Mouse (Mus musculus): Measurements from ENCODE around the gene Nlrc5. TPM values are rescaled to one million over a fixed set of nuclear protein-coding genes. Genes with fewer than 3 reads are reported as not detected.

The Nlrc5 gene
- polyA plus RNA-seq, 1 experiment from 2014 or later: not detected

- H3K4me1 ChIP-seq (replicated peaks; ENCODE audit: control insufficient read depth, insufficient read depth, low read length): no peaks in the 10 kb centered on the region
- WGBS: 25% methylated on average over 2 of the region's 2 CpGs
- no peak overlapping the region for H3K27ac ChIP-seq (ENCODE audit: low read depth, low read length)
- H3K4me2 ChIP-seq: no peak overlapping the region
- no peak overlapping the region for H3K9ac ChIP-seq (ENCODE audit: low read depth, low read length)
- H3K4me3 ChIP-seq (ENCODE audit: low read depth, low read length): no peak overlapping the region
- ATAC-seq (replicated peaks; ENCODE audit: low FRiP score) (no peak), DNase-seq (ENCODE audit: low spot score) (no peak)
- no peaks in the 10 kb centered on the region; the same call in 1 of the 2 replicates for H3K27me3 ChIP-seq (replicated peaks; ENCODE audit: control insufficient read depth, insufficient read depth, low read length)
- H3K36me3 ChIP-seq (ENCODE audit: control insufficient read depth, insufficient read depth, low read length): no peaks in the 10 kb centered on the region
- no peaks in the 10 kb centered on the region for H3K9me3 ChIP-seq (ENCODE audit: control insufficient read depth, low read length)
Measured at GRCm38 (mm10) chr8:94485882-94486281, 51.7 kb downstream of the Nlrc5 start.

DNA sequence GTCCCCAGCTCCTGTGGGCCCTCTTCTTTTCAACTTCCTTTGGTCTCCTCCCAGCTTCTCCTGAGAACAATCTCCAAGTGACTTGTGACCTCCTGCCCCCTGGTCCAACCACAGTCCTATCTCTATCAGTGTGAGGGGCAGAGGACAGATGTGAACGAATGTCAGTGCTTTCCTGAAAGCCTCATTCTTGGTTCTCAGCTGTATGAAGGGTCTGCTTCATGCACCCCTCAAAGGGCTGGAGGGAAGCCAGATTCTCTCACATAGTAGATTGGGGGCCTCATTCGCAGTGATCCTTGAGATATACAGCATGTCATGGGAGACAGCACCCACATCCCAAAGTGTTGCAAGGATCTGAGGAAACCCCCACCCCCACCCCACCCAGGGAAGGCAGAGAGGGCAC lies 53.9 kb downstream of the Nlrc5 start:
- H3K4me1 ChIP-seq (replicated peaks; ENCODE audit: control insufficient read depth, insufficient read depth, low read length): no peaks in the 10 kb centered on the region
- DNase-seq (ENCODE audit: low spot score) (no peak), ATAC-seq (replicated peaks; ENCODE audit: low FRiP score) (no peak)
- no peak overlapping the region for H3K4me3 ChIP-seq (ENCODE audit: low read depth, low read length)
- no peaks in the 10 kb centered on the region for H3K27me3 ChIP-seq (replicated peaks; ENCODE audit: control insufficient read depth, insufficient read depth, low read length)
- H3K4me2 ChIP-seq: no peak overlapping the region
- H3K27ac ChIP-seq (ENCODE audit: low read depth, low read length): no peak overlapping the region
- H3K9ac ChIP-seq (ENCODE audit: low read depth, low read length): no peak overlapping the region
- no peaks in the 10 kb centered on the region for H3K36me3 ChIP-seq (ENCODE audit: control insufficient read depth, insufficient read depth, low read length)
- H3K9me3 ChIP-seq (ENCODE audit: control insufficient read depth, low read length): no peaks in the 10 kb centered on the region
- WGBS: 37% methylated on average over 2 of the region's 2 CpGs

- 37% methylated on average over 4 of the region's 4 CpGs for whole genome bisulfite sequencing
Measured at GRCm38 (mm10) chr8:94489809-94490483, 55.8 kb downstream of the Nlrc5 start.

DNA sequence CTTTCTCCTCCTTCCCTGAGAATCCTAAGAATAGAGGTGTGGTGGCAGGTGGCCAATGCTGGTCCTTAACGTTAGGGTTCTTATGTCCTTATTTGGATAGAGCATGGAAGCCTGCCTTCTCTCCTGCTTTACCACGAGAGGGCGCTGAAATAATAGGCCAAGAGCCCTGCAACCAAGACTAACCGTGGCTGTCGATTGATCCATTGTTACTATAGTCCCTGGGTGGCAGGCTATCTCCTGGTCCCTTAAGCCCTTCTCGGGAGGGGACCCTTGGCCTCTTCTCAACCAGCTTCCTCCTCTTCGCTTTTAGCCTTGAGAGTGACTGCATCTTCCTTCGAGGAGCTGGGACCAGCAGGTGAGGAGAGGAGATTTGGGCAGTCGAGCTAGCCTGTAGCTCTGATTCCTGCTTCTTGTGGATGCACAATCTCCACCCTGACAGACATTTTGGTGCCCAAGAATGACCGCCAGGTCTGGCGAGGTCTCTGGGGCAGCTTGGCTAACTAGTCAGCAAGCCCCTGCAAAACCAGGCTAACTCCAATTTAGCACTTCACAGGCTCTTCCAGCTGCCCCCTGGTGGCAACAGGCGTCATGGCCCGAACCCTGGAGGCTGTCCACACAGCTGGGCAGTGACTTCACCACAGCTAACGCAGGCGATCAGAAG lies 58.0 kb downstream of the Nlrc5 start:
- Histone ChIP-seq H3K27me3 (replicated peaks; ENCODE audit: control insufficient read depth, insufficient read depth, low read length) (no peaks in the 10 kb centered on the region), H3K4me1 (replicated peaks; ENCODE audit: control insufficient read depth, insufficient read depth, low read length) (no peaks in the 10 kb centered on the region), H3K9ac (ENCODE audit: low read depth, low read length) (no peak overlapping the region), H3K9me3 (ENCODE audit: control insufficient read depth, low read length) (no peaks in the 10 kb centered on the region), H3K36me3 (ENCODE audit: control insufficient read depth, insufficient read depth, low read length) (no peaks in the 10 kb centered on the region), H3K4me3 (ENCODE audit: low read depth, low read length) (no peak overlapping the region), H3K4me2 (peak overlapping the region; percentile 60), H3K27ac (ENCODE audit: low read depth, low read length) (no peak overlapping the region)
- DNase-seq (ENCODE audit: low spot score) (peak; percentile 66), ATAC-seq (replicated peaks; ENCODE audit: low FRiP score) (peak; percentile 67)
- WGBS: 5% methylated on average over 15 of the region's 15 CpGs

More at GRCm38 (mm10) chr8:94489809-94490483, 55.8 kb downstream of the Nlrc5 start:
- no peaks in the 10 kb centered on the region for H3K9me3 ChIP-seq (ENCODE audit: control insufficient read depth, low read length)
- H3K4me3 ChIP-seq (ENCODE audit: low read depth, low read length): no peak overlapping the region
- H3K4me1 ChIP-seq (replicated peaks; ENCODE audit: control insufficient read depth, insufficient read depth, low read length): no peaks in the 10 kb centered on the region
- H3K36me3 ChIP-seq (ENCODE audit: control insufficient read depth, insufficient read depth, low read length): no peaks in the 10 kb centered on the region
- no peaks in the 10 kb centered on the region for H3K27me3 ChIP-seq (replicated peaks; ENCODE audit: control insufficient read depth, insufficient read depth, low read length)
- no peak overlapping the region for H3K4me2 ChIP-seq
- H3K9ac ChIP-seq (ENCODE audit: low read depth, low read length): no peak overlapping the region
- no peak overlapping the region for H3K27ac ChIP-seq (ENCODE audit: low read depth, low read length)
- DNase-seq (ENCODE audit: low spot score) (no peak), ATAC-seq (replicated peaks; ENCODE audit: low FRiP score) (no peak)

DNA sequence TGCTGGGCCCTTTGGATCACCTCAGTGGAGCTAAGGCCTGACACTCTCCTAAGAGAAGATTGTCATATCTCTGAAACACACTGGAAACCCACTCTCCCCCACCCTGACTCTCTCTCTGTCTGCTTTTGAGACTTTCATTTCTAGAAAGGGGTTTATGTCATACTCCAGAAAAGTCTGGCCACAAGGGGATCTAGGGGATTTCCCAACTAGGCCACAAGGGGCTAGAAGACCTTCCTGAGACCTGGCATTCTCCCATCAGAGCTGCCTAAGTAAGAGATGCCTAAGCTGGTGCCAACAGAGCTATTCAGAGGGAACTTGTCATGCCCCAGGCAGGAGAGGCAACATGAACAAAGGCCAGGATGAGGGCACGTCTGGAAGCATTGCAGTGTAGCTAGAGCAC lies 59.1 kb downstream of the Nlrc5 start:
- Histone ChIP-seq H3K4me2 (no peak overlapping the region), H3K27ac (ENCODE audit: low read depth, low read length) (no peak overlapping the region), H3K9ac (ENCODE audit: low read depth, low read length) (no peak overlapping the region), H3K27me3 (replicated peaks; ENCODE audit: control insufficient read depth, insufficient read depth, low read length) (no peaks in the 10 kb centered on the region), H3K4me3 (ENCODE audit: low read depth, low read length) (no peak overlapping the region), H3K36me3 (ENCODE audit: control insufficient read depth, insufficient read depth, low read length) (no peaks in the 10 kb centered on the region), H3K4me1 (replicated peaks; ENCODE audit: control insufficient read depth, insufficient read depth, low read length) (no peaks in the 10 kb centered on the region), H3K9me3 (ENCODE audit: control insufficient read depth, low read length) (no peaks in the 10 kb centered on the region)
- WGBS: 52% methylated on average over 1 of the region's 1 CpGs
- ATAC-seq (replicated peaks; ENCODE audit: low FRiP score) (no peak), DNase-seq (ENCODE audit: low spot score) (no peak)

DNA sequence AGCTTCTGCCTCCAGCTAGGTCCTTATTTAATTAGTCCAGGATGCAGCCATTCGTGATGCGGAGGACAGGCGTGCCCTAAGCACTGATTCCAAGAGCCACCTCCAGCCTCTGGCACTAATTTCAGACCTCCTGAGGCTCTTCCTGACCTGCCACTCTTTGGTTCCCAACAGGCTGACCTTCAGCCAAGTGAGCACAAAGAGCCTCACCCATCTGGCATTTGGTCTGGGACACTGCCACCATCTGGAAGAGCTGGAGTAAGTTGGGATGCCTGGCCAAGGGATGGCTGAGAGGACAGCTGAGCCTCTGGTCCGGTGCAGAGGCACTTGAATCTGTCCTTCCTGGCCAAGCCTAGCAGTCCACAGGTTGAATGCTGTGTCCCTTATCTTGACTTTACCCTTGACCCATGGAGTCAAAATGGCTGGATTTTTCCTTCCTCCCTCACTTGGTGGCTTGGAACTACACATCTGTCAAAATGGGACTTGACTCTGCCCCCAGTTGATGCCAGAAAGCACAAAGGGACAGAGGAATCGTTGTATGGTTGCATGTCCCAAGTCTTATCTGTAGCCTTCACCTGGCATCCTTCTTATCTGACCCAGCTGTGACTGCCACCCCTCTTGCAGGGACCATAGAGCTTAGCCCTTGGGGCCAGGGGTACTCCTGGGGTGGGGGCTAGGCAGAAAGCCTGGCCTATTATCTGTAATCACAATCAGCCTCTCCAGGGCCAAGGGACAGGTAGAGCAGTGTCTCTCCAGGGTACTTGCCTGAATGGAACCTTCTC lies 81.5 kb downstream of the Nlrc5 start:
- DNase-seq (ENCODE audit: low spot score) (no peak), ATAC-seq (replicated peaks; ENCODE audit: low FRiP score) (0 out of 2 replicates have a peak, but pooled peaks have one; percentile 20)
- Histone ChIP-seq H3K9me3 (ENCODE audit: control insufficient read depth, low read length) (no peaks in the 10 kb centered on the region), H3K27ac (ENCODE audit: low read depth, low read length) (no peak overlapping the region), H3K27me3 (replicated peaks; ENCODE audit: control insufficient read depth, insufficient read depth, low read length) (peaks cover 4% of the 10 kb centered on the region; the same call in 1 of the 2 replicates), H3K36me3 (ENCODE audit: control insufficient read depth, insufficient read depth, low read length) (no peaks in the 10 kb centered on the region), H3K9ac (ENCODE audit: low read depth, low read length) (no peak overlapping the region), H3K4me3 (ENCODE audit: low read depth, low read length) (no peak overlapping the region), H3K4me2 (no peak overlapping the region), H3K4me1 (replicated peaks; ENCODE audit: control insufficient read depth, insufficient read depth, low read length) (no peaks in the 10 kb centered on the region)
- 58% methylated on average over 5 of the region's 5 CpGs for WGBS

DNA sequence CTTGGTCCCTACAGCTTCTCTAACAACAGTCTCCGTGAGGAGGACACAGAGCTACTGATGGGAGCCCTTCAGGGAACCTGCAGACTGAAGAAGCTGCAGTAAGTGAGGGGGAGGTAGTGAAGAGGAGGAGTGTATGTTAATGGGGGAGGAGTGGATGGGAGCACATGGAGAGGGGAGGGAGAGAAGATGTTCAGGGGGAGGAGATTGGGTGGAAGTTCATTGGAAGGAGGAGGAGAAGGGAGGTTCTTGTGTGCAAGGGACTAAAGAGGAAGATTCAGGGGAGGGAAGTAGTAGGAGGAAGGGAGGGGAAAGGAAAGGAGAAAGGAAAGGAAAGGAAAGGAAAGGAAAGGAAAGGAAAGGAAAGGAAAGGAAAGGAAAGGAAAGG lies 82.0 kb downstream of the Nlrc5 start:
- no peak for DNase-seq (ENCODE audit: low spot score)
- H3K4me2 ChIP-seq: no peak overlapping the region
- WGBS: 15% methylated on average over 1 of the region's 1 CpGs
- no peak overlapping the region for H3K9ac ChIP-seq (ENCODE audit: low read depth, low read length)
- H3K27me3 ChIP-seq (replicated peaks; ENCODE audit: control insufficient read depth, insufficient read depth, low read length): peaks cover 4% of the 10 kb centered on the region; the same call in 1 of the 2 replicates
- no peaks in the 10 kb centered on the region for H3K4me1 ChIP-seq (replicated peaks; ENCODE audit: control insufficient read depth, insufficient read depth, low read length)
- H3K4me3 ChIP-seq (ENCODE audit: low read depth, low read length): no peak overlapping the region
- no peak for ATAC-seq (replicated peaks; ENCODE audit: low FRiP score)
- H3K27ac ChIP-seq (ENCODE audit: low read depth, low read length): no peak overlapping the region
- H3K36me3 ChIP-seq (ENCODE audit: control insufficient read depth, insufficient read depth, low read length): no peaks in the 10 kb centered on the region
- H3K9me3 ChIP-seq (ENCODE audit: control insufficient read depth, low read length): no peaks in the 10 kb centered on the region

DNA sequence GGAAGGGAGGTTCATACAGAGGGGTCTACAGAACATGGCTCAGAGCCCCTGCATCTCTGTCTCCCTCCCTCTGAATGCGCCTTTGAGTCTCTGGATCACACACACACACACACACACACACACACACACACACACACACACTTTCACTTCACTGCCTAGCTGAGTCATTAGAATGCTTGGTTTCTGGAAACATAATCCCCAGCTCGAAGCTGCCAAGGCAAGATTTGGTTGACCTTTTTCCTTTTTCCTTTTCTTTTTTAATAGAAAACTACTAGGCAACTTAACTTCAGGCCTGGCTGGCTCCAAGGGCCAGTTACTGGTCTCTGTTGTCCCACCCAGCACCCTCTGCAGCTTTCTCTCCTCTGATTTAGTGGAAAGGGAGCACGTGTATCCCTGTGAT lies 82.6 kb downstream of the Nlrc5 start:
- Histone ChIP-seq H3K9me3 (ENCODE audit: control insufficient read depth, low read length) (no peaks in the 10 kb centered on the region), H3K4me2 (no peak overlapping the region), H3K36me3 (ENCODE audit: control insufficient read depth, insufficient read depth, low read length) (no peaks in the 10 kb centered on the region), H3K27me3 (replicated peaks; ENCODE audit: control insufficient read depth, insufficient read depth, low read length) (peaks cover 4% of the 10 kb centered on the region; the same call in 1 of the 2 replicates), H3K9ac (ENCODE audit: low read depth, low read length) (no peak overlapping the region), H3K27ac (ENCODE audit: low read depth, low read length) (no peak overlapping the region), H3K4me1 (replicated peaks; ENCODE audit: control insufficient read depth, insufficient read depth, low read length) (no peaks in the 10 kb centered on the region), H3K4me3 (ENCODE audit: low read depth, low read length) (no peak overlapping the region)
- ATAC-seq (replicated peaks; ENCODE audit: low FRiP score): no peak
- no peak for DNase-seq (ENCODE audit: low spot score)
- 70% methylated on average over 3 of the region's 3 CpGs for WGBS
